Mouse (Mus musculus) forelimb bud, embryonic 11.5 days (tissue): ENCODE results near the gene Zfp326.

Source experiments
- DNase-seq: peaks from one replicate; pipeline ENCODE4 v3.0.0-alpha.2; 2012; ENCODE audit warnings: low read depth, low spot score

Gene Zfp326

GRCm38 (mm10) chr5:105941951-105942350 lies 65.6 kb downstream of the Zfp326 start:
- DNase-seq, result no peak
